Mouse (Mus musculus) neutrophil, adult 5-6 weeks (primary cell): ENCODE measurements around the gene Ctdsp2. TPM values are rescaled to one million over a fixed set of nuclear protein-coding genes. Genes with fewer than 3 reads are reported as not detected.

Experiments used
- ATAC-seq: fragments of 151-379, 151-347 bp; 2 replicates; pipeline ENCODE4 v1.8.0; 2017; ENCODE audit warnings: mild to moderate bottlenecking, moderate TSS enrichment; ENCODE audit not compliant: insufficient number of reproducible peaks, poor library complexity, low FRiP score, severe bottlenecking; ENCODE audit errors: extremely low read depth
- total RNA-seq: library from RNA; stranded (forward); fragments of 200-1000 nt; gene quantifications from 2 replicates; pipeline ENCODE4 v1.2.3, GENCODE M21; 2017

The Ctdsp2 gene
- total RNA-seq: 63.7 and 64.6 TPM in 2 replicates

- peak; percentile 87 for ATAC-seq
Observed at GRCm38 (mm10) chr10:126978277-126978994, at the start of gene Ctdsp2. Gene Ctdsp2 (plus strand): TSS chr10:126978717.

GRCm38 (mm10) chr10:126928819-126929206 lies 49.7 kb upstream of the Ctdsp2 start:
- no peak for ATAC-seq

- ATAC-seq: no peak
Observed at GRCm38 (mm10) chr10:126929543-126929942, 49.0 kb upstream of the Ctdsp2 start.

- no peak for ATAC-seq
Observed at GRCm38 (mm10) chr10:126930270-126931121, 48.0 kb upstream of the Ctdsp2 start.

GRCm38 (mm10) chr10:126931123-126931759 lies 47.3 kb upstream of the Ctdsp2 start:
- no peak for ATAC-seq

- no peak for ATAC-seq
Observed at GRCm38 (mm10) chr10:126931760-126932139, 46.8 kb upstream of the Ctdsp2 start.

GRCm38 (mm10) chr10:126934561-126934960 lies 44.0 kb upstream of the Ctdsp2 start:
- ATAC-seq: no peak

- ATAC-seq: no peak
Observed at GRCm38 (mm10) chr10:126935121-126935520, 43.4 kb upstream of the Ctdsp2 start.

GRCm38 (mm10) chr10:126935556-126936381 lies 42.7 kb upstream of the Ctdsp2 start:
- ATAC-seq: no peak

- ATAC-seq: no peak
Observed at GRCm38 (mm10) chr10:126940949-126941348, 37.6 kb upstream of the Ctdsp2 start.

GRCm38 (mm10) chr10:126945531-126945930 lies 33.0 kb upstream of the Ctdsp2 start:
- no peak for ATAC-seq

- no peak for ATAC-seq
Observed at GRCm38 (mm10) chr10:126949824-126950223, 28.7 kb upstream of the Ctdsp2 start.

- ATAC-seq: no peak
Observed at GRCm38 (mm10) chr10:126950572-126950971, 27.9 kb upstream of the Ctdsp2 start.

- ATAC-seq: no peak
Observed at GRCm38 (mm10) chr10:126952375-126952774, 26.1 kb upstream of the Ctdsp2 start.

- ATAC-seq: no peak
Observed at GRCm38 (mm10) chr10:126953029-126953471, 25.5 kb upstream of the Ctdsp2 start.

GRCm38 (mm10) chr10:126956692-126957358 lies 21.7 kb upstream of the Ctdsp2 start:
- no peak for ATAC-seq

GRCm38 (mm10) chr10:126957359-126958107 lies 21.0 kb upstream of the Ctdsp2 start:
- no peak for ATAC-seq

- no peak for ATAC-seq
Observed at GRCm38 (mm10) chr10:126960496-126960895, 18.0 kb upstream of the Ctdsp2 start.
